Mouse (Mus musculus): Measurements from ENCODE around the gene Fancm.
"Not testable (repeated sequence)": the region's sequence is repeated elsewhere in the genome, so short reads cannot be mapped to it uniquely, and the experiment has no call there.

Gene Fancm

DNA sequence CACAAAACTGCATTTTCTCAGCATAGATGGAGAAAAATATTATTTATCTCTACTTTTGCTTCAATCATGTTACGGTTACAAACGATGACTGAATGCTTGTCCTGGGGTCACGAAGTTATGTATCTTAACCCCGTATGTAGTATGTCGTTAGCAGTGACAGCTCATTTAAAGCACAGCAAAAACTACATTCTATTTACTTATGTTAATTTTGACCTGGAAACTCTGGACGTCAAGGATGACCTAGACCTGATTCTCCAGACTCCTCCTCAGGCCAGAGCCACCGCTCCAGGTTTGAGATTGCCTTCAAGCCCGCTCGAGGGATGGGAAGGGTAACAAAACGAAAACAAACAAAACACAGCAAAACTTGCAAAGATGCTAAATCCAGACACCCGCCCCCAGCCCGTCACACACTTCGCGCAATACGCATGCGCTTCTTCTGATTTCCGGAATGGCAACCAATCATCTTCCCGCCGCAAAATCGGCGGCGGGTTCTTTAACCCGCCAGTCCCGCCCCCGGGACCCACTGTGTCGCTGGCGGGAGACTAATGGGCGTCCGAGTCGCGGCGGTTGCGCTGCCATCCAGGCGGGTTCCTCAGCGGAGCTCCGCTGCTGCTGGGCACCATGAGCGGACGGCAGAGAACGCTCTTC, at the start of gene Fancm:
Gene Fancm (plus strand): TSS at position 519 of the 648 bp plus-strand sequence.
- DNase-seq (ENCODE audit: low spot score), result peak; percentile 91

DNA sequence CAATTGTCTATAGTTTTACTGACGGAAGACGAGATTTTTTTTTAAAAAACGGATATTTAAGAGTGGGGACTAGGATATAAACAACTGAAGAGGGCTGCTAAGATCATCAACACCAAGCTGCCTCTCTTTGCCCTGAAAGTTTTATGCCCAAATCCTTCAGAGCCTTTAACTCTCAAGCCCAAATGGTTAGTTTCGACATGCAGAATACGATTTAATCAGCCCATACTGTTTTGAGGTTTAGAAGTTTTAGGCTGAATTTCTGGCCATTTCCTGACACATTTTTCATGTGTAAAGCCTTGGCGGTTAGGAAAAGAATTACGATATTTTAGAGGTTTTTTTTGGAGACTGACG, 39.6 kb upstream of the Fancm start:
- no peak for DNase-seq (ENCODE audit: low spot score)

DNA sequence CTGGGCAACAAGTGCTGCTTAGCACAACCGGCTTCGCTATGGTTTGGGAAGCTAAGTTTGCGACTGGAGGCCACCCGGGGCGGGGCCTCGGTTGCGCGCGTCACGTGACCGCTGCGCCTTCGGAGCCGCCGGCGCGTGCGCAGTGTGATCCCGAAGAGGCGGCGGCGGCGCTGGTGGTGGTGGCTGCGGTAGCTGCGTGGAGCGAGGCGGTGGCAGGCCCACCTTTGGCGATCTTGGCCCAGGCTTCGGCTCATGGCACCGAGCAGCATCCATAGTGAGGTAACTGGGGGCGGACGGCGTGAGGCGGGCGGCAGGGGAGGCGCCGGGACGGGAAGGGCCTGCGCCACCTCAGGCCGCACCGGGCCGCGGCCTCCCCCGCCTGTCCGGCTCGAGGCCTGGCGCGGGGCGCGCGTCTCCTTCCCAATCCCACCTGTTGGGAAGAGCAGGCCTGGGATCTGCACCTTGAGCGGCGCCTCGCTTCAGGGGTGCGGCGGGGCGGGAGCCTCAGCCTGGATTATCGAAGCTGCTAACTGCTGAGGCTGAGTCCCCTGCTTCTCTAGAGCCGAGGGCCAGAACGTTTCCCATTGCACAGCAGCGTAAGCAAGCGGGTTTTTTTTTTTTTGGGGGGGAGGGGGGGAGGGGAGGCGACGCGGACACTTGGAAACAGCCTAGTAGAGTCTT, 39.1 kb upstream of the Fancm start, which contains the start of gene Prpf39:
Gene Prpf39 (plus strand): TSS at position 144 of the 681 bp plus-strand sequence.
- peak; percentile 90 for DNase-seq (ENCODE audit: low spot score)

DNA sequence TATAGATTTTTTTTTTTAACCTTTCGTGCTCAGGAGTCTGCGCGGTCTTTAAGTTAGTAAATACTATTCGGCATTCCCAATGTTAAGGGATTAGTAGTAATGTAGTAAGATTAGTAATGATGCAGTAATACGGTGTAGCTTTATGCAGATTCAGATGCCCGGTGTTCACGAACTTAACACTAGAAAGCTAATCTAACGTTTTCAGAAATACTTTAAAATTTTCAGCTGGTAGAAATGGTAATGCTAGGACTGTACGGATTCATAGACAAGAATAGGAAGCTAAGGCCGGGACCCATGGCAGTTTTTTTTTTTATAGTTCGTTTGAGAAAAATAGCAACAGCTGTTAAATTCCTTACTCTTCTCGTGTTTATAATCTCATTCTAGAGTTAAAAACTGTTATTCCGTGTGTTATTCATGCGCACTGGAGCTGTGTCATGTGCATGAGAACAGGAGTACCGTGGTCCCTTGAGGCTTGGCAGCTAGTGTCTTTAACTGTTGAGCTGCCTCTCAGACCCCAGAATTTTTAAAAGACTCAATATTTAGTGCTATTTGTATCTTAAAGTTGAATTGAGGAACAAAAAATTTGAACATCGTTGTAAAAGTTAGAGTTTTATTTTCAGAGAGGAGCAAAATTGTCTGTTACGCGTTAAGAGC, 38.4 kb upstream of the Fancm start:
- DNase-seq (ENCODE audit: low spot score), result no peak

DNA sequence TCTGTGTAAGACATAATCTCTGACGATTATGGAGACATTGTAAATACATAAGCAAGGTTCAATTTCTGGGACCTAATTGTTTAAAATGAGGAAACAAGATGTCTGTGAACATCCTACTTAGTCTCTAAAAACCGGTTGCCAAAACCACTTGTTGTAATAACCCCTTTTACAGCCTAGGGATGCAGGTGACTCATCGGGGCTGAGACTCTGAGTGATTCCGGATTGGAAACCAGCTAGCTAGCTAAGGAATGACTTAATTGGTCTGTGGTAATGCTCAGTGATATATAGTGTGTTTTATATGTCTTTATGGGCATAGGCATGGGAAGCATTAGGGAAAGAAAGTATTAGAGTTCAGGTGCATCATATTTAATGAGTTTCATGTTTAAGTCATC, 37.9 kb upstream of the Fancm start:
- no peak for DNase-seq (ENCODE audit: low spot score)

DNA sequence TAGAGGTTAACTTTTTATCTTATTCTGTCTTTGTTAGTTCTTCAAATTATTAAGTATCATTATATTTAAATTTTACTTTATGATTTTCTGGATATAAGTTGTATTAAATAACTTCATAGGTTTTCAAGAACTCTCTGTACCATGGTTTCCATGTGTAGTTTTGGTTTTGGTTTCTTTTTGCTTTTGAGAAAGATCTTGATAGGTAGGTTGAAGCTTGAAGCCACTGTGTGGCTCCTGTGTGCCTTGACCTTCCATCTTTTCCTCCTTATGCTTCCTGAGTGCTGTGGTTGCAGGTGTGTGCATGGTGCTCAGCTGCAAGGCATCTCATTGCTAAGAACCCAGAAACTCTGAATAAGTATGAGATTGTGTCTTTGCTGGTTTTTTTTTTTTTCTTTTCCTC, 26.6 kb upstream of the Fancm start:
- DNase-seq (ENCODE audit: low spot score), result no peak

DNA sequence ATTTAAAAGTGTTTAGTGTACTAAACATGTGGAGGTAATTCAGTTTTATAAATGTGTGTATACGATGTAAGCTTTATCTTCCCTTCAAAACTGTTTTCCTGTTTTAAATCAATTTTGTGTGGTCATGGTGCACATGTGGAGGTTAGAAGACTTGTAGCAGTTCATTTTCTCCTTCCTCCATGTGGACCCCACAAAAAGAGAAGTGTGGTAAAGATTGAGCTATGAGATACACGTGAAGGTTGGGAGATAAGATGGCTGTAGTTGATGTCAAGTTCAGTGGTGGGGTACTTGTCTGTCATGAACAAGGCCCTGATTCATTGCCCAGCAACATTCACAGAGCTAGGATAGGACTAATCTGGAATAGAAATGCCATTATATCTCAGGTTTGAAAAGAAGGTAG, 17.2 kb upstream of the Fancm start:
- no peak for DNase-seq (ENCODE audit: low spot score)

DNA sequence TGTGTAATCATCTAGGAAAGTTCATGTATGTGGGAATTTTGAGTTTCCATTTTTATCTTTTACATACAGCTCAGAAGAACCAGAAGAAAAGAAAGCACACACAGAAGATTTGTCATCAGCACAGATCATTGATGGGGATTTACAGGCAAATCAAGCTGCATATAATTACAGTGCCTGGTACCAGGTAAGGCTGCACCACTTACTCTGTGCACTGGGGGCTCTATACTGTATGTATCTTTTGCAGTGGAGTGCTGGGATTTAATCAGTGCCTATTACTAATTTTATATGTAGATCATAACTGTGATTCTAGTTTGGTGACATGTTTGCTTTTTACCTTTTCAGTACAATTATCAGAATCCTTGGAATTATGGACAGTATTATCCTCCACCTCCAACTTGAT, 14.3 kb upstream of the Fancm start:
- DNase-seq (ENCODE audit: low spot score), result no peak

DNA sequence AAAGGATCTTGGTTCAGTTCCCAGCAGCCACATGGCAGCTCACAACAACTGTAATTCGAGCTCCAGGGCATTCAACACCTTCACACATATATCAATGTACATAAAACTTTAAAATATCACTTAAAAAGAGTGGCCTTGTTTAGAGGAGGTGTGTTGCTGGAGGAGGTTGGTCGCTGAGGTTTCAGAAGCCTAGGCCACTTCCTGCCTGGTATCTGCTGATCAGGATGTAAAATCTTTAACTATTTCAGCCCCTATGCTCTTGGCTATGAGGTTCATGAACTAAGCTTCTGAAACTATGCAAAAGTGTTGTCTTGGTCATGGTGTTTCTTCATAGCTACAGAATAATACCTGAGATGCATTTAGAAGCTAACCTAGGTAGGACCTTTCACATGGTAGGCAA, 10.2 kb upstream of the Fancm start:
- DNase-seq (ENCODE audit: low spot score), result no peak

DNA sequence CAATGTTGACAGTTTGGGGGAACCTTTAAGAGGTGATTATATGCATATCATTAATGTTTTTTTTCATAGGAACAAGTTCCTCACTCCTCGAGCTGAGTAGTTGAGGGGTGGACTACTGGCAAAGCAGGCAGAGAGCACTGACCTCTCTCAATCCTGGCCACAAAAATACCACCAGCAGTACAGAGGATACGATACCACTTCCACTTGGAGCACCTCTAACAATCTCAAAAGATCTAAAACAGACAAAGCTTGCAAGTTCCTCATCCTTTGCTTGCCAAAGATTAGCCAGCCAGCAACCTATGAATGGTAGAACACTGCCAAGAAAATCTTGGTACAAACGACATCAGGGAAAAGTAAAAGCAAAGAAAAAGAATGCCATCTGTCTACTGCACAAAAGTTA, 9.2 kb upstream of the Fancm start:
- DNase-seq (ENCODE audit: low spot score), result no peak

DNA sequence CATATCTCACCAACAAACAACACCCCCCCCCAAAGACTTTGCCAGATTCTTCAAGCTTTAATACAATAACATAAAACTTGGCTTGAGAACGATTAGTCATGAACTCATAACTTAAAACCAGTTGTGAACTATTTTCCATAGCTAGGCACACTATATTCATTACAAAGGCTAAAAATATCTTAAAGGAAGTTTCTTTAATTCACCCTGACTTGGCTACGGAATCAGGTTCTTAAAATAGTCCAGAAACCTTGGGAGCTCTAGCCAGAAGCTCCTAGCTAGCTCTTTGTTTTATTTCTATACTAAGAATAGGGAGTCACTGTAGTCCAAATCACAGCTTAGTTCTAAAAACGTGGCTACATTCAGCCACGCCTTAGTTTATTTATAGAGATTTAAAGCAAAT, 7.0 kb upstream of the Fancm start:
- no peak for DNase-seq (ENCODE audit: low spot score)

DNA sequence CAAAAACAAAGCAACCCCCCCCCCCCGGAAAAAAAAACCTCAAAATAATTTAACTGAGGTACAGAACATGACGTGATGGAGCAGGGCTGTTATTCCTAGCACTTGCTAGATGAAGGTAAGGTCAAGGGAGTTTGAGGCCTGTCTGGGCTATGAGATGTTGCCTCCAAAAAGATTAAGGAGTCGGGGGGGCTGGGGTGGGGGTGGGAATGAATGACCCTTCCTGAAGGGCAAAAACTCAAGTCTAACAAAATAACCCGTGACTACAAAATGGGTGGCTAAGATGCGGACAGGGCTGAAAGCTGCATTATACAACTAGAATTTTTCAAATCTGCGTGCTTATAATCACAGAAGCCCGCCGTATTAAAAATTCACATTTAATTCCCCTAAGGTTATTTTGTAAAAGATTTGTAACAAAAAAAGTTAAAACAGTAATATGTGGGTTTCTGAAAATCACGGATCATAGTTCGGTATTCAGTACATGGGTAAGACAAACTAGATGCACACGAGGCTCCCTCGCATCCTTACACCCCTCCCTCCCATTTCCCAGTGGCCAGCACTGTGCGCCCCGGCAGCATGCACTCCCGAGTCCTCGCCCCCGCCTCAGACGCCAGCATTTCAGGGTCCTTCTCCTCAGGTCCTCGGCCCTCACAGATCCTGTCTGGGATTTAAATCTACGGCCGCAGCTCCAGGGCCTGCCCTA, 2.3 kb upstream of the Fancm start:
- no peak for DNase-seq (ENCODE audit: low spot score)

DNA sequence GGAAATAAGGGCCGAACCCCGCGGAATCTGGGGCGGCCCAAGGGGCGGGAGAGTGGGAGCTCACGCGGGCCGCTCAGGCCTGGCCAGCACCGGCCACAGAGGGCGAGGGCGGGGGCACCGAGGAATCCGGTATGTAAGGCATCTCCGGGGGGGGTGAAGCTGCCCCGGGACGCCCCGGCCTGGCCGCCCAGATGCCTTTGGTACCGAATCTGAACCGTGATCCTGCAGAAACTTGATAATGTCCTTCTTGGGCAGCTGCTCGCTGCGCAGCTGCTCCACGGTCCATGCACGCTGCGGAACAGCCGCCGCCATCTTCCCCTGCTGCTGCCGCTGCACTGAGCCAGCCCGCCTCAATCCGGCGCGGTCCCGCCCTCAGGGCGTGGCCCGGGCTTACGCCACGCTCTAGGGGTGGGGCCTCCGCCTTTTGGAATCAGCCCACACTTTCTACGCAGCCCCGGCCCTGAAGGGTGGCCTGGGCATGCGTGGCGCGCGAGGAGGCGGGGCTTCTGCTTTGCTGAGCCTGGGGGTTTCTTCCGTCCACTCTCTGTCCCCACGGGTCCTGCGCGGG, 1.7 kb upstream of the Fancm start, which contains the start of gene Fkbp3:
Gene Fkbp3 (minus strand): TSS at position 397 of the 568 bp plus-strand sequence.
- peak; percentile 97 for DNase-seq (ENCODE audit: low spot score)

DNA sequence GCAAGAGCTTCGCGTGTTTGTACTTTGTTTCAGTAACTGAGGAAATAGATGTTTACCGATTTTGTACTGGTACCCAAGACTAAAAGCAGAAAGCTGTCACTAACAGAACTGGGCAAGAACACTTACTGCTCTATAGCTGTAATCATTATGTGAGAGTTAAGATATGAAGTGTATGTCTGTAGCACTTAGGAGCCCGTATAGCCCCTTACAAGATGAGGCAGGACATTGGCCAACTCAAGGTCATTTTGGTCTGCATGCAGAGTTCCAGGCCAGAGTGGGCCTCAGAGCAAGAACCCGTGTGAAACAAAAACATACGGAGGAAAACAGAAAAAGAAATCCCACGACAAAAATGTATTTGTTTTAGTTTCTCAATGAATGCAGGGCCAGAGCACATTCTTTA, 752 bp upstream of the Fancm start:
- DNase-seq (ENCODE audit: low spot score), result no peak

DNA sequence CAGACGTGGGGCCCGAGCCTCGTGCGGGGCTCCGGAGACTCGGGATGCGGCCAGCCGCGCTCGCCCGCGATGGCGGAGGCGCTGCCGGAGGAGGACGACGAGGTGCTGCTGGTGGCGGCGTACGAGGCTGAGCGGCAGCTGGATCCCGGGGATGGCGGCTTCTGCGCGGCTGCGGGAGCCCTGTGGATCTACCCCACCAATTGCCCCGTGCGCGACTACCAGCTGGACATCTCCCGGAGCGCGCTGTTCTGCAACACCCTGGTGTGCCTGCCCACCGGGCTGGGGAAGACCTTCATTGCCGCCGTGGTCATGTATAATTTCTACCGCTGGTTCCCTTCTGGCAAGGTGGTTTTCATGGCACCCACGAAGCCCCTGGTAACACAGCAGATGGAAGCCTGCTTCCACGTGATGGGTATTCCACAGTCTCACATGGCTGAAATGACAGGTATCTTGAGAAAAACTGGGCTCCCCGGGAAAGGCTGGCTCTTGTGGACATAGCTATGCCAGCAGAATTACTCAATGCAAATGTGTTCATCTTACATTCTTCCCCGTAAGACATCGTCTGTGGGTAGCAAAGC, 419 bp downstream of the Fancm start:
- DNase-seq (ENCODE audit: low spot score), result no peak

DNA sequence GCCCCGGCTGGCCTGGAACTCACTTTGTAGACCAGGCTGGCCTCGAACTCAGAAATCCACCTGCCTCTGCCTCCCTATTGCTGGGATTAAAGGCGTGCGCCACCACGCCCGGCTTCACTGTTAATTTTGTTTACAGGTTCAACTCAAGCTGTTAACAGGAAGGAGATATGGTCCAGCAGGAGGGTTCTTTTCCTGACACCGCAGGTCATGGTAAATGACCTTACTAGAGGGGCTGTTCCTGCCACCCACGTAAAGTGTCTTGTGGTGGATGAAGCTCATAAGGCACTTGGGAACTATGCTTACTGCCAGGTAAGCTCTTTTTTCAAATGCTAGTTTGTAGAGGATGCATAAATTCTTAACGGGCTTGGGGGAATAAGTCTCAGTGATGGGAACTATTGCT, 1.5 kb downstream of the Fancm start:
- no peak for DNase-seq (ENCODE audit: low spot score)

DNA sequence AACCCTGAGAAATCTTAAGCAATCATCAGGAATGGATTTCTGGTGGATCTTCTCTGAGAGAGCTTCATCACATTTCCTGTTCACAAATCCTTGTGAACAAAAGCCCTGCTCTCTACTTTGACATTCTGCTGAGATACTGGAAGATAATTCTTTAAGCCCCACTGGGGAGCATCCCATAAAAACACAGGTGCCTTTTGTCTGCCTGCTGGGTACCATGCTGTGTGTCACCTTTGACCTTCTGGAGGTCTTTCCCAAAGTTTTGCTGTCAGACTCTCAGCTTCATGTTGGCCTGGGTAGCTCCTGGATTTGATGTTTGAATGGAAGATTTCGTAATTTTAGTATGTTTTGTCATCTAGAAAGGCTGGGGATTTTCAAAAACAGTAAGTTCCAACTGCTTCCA, 33.3 kb downstream of the Fancm start:
- no peak for DNase-seq (ENCODE audit: low spot score)

DNA sequence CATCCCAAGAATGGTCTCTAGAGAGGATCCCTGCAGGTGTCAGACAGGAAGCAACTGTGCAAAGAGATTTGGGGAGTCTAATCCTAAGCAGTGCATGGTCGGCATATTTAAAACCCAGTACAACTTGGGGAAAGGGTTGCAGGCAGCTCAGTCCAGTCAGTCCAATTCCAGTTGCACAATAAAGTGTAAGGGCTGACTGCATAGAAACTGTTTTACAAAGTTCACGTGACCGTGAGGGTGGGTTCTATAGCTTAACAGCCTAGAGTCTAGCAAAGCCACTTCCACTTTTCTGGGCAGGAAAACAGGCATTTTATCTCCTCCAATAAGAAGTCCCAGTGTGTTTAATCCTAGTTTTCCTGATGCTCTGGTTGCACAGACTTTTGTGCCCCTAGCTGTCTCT, 36.1 kb downstream of the Fancm start:
- DNase-seq (ENCODE audit: low spot score), result no peak

DNA sequence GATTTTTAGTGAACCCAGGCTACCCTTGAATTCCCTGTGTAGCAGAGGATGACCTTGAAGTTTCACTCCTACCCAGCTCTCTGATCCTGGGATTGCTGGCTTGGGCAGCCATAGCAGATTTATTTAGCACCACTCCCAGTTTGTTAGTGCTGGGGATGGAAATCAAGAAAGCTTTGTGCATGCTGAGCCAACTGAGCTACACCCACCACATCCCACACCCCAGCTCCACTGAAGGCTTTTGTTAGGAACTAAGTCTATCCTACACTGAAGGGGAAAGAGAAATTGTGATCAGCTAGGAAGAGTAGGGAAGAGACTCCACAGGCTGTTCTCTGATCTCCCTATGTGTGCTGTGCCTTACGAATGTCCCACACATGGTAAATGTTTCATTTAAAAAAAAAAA, 37.4 kb downstream of the Fancm start:
- no peak for DNase-seq (ENCODE audit: low spot score)

DNA sequence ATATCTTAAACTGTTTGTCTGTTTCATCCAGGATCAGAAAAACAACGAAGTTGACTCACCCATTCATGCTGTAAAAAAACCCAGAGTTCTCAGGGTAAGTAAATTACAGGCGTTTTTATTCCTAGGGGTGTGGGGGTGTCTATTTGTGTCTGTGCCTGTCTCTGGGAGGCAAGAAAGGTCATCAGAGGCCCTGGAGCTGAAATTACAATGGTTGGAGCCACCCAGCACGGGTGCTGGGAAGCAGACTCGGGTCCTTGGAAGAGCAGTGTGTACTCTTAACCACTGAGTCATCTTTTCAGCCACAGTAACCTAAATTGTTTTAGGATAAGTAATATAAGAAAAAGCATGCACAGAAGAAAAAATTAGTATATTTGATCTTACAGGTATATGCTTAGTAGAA, 38.5 kb downstream of the Fancm start:
- no peak for DNase-seq (ENCODE audit: low spot score)

DNA sequence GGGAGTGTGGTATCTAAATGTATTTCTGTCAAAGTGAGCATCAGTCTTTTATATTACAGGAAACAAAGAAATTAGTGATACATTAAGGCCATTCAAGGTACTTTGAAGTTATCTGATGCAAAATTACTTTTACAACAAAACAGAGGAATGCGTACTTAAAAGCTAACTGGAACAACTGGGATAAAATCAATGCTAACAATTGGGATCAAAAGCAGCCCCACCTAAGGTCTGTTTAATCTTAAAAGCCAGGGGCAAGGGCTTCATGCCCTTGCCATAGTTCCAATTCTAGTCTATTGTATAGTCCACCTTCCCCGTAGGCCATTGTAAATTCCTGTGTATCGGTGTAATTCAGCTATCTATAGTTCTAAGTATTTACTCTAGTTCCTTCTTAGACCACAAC, 39.6 kb downstream of the Fancm start:
- DNase-seq (ENCODE audit: low spot score), result not testable (repeated sequence)

DNA sequence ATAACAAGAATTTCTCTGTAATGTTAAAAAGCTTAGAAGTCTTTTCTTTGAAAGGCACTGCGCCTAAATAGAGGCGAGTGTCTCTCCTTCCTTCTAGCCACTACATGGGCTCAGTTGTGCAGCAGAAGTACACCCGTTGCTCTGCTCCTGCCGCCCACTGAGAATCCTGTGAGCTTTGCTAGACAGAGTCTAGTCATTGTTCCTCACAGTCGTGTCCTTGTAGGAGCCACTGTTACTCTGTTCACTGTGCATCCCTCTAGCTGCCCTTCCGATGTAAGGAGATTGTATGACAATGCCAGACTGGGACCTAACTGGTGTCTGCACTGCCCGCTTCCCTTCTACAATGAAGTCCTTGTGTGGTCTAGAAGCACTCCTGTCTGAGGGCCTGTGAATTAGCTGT, 43.6 kb downstream of the Fancm start:
- DNase-seq (ENCODE audit: low spot score), result no peak

Data from layer of hippocampus, adult 11-12 months (tissue).